Mouse (Mus musculus): ENCODE measurements around the gene Clgn. TPM values are rescaled to one million over a fixed set of nuclear protein-coding genes. Genes with fewer than 3 reads are reported as not detected.

Clgn gene
- 0.48 and 0.55 TPM in 2 replicates for polyA plus RNA-seq (2015; fragmentation: Nextera tagmentation; extraction: Ambion mirVana)

DNA sequence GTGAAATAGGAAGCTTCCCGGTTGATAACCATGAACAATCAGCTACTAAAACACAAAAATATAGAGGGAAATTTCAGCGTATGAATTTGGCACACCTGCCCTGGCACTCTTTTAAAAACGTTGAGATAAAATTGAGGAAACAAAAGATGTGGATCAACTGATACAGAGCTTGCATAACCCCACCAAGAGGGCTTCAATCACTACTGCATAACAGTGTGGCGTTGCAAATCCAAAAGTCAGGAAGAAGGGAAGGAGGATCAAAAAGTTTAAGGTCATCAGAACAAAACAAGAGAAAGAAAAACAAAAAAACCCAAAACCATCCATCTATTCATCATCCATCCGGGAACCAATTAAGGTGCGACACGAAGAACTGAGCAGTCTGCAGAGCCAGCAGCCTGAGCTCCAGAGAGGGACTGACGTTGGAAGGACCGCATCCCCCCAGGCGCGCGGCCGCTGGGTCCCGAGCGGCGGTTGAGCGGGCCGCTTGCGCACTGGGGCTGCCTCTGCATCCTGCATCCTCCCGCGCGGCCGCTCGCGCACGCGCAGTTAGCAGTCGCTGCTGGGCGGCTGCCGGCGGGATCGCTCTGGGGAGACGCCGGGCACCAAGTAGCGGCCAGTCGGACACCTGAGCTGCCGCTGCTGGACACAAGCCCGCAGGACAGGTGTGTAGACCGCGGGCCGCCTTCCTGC lies at the start of gene Clgn:
TSS of gene Clgn (plus strand) at position 552 of the 690 bp plus-strand sequence.
- no peak within 1 kb of the TSS for H3K9ac ChIP-seq
- peak within 1 kb of the TSS; percentile 36 for H3K4me3 ChIP-seq (replicated peaks)
- peak within 1 kb of the TSS; percentile 69 for H3K4me2 ChIP-seq (replicated peaks)
- H3K9me3 ChIP-seq = no peaks in the 10 kb centered on the region
- H3K27ac ChIP-seq = no peak within 1 kb of the TSS
- H3K4me1 ChIP-seq (replicated peaks) = no peaks in the 10 kb centered on the region; the same call in 1 of the 2 replicates
- WGBS = 5% methylated on average over 41 of the region's 41 CpGs
- peak; percentile 84 for ATAC-seq
- H3K27me3 ChIP-seq (replicated peaks) = peaks cover 17% of the 10 kb centered on the region
- no peaks in the 10 kb centered on the region for H3K36me3 ChIP-seq

DNA sequence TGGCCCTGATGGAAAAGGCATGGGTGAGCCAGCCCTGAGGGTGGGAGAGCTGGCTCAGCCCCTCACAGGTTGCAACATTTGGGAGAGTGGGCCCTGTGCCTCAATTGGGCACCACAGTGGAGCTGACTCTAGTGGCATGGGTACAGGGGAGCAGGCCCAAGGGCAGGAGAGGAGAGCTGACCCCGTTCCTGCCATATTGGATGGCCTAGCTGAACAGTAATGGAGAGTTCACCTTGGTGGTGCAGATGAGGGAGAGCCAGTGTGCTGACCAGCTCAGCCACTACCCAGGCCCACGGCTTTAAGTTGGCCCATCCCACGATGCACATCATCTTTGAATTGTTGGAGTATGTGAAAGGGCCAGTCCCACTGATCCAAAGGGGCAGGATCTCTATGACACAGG lies 47.6 kb upstream of the Clgn start:
- ATAC-seq = no peak
- H3K9ac ChIP-seq = no peak overlapping the region
- no peaks in the 10 kb centered on the region for H3K36me3 ChIP-seq
- no peak overlapping the region for H3K4me2 ChIP-seq (replicated peaks)
- H3K4me1 ChIP-seq (replicated peaks) = no peaks in the 10 kb centered on the region
- no peak overlapping the region for H3K4me3 ChIP-seq (replicated peaks)
- no peak overlapping the region for H3K27ac ChIP-seq
- 85% methylated on average over 3 of the region's 3 CpGs for WGBS
- no peaks in the 10 kb centered on the region for H3K27me3 ChIP-seq (replicated peaks)
- H3K9me3 ChIP-seq = no peaks in the 10 kb centered on the region

DNA sequence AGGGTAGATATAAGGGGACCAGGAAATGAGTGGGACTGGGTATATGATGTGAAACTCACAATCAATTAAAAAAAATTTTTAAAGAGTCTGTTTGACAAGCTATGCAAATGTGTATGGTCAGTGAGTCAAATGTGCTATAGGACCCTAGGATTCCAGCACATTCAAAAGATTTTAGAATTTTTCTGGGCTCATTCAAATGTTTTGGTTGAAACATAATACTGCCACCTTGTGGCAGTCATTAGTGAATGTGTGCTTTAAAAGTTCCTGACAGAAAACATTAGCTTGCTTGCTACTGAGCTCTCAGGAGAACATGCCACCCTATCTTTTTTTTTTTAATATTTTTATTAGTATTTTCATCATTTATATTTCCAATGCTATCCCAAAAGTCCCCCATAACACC lies 47.0 kb upstream of the Clgn start:
- no peaks in the 10 kb centered on the region for H3K36me3 ChIP-seq
- no peaks in the 10 kb centered on the region for H3K27me3 ChIP-seq (replicated peaks)
- no peak overlapping the region for H3K9ac ChIP-seq
- no peaks in the 10 kb centered on the region for H3K4me1 ChIP-seq (replicated peaks)
- H3K27ac ChIP-seq = no peak overlapping the region
- no peak for ATAC-seq
- H3K4me2 ChIP-seq (replicated peaks) = no peak overlapping the region
- H3K4me3 ChIP-seq (replicated peaks) = no peak overlapping the region
- H3K9me3 ChIP-seq = no peaks in the 10 kb centered on the region

DNA sequence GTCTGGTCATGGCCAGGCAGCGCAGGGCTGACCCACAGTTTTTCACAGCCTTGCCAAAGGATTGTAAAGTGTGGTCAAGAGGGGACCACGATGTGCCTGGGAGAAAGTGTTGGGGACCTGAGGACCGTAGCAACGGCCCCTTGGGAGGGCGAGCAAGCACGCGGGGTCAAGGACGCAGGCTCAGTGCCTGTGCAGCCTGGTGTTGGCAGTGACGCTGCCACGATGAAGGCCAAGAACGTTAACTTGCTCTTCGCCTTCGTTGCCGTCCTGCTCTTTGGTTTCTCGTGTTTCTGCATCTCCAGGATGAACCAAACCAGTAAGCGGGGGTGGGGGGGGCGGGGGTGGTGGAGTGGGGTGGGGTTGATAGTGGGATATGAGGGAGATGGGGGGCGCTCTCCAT lies 41.4 kb upstream of the Clgn start, which contains the start of gene Mgat4d:
TSS of gene Mgat4d (plus strand) at position 209 of the 400 bp plus-strand sequence.
- Histone ChIP-seq H3K27ac (no peak within 1 kb of the TSS), H3K4me2 (replicated peaks) (no peak within 1 kb of the TSS), H3K4me1 (replicated peaks) (no peaks in the 10 kb centered on the region), H3K27me3 (replicated peaks) (no peaks in the 10 kb centered on the region), H3K36me3 (no peaks in the 10 kb centered on the region), H3K4me3 (replicated peaks) (no peak within 1 kb of the TSS), H3K9ac (no peak within 1 kb of the TSS), H3K9me3 (no peaks in the 10 kb centered on the region)
- ATAC-seq = no peak
- WGBS = 74% methylated on average over 18 of the region's 18 CpGs

DNA sequence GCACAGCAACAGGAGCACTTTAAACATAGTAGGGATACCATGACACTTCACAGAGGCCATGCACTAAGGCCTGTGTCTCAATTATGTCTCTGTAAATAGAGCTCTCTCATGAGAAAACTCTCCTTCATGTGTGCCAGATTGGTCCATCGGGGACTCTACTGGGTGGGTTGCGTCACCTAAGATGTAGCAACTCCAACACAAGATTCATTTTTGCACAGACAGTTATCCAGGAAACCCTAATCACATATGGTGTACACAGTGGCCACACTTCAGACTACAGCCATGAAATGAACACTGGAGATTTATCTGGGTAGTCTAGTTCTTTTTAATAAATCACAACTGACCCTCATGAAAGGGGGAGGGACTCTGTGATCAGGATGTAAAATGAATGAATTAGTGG lies 38.4 kb upstream of the Clgn start:
- Histone ChIP-seq H3K4me1 (replicated peaks) (no peaks in the 10 kb centered on the region), H3K36me3 (no peaks in the 10 kb centered on the region), H3K4me3 (replicated peaks) (no peak overlapping the region), H3K4me2 (replicated peaks) (no peak overlapping the region), H3K27me3 (replicated peaks) (no peaks in the 10 kb centered on the region), H3K9ac (no peak overlapping the region), H3K9me3 (no peaks in the 10 kb centered on the region), H3K27ac (no peak overlapping the region)
- WGBS = 92% methylated on average over 2 of the region's 2 CpGs
- ATAC-seq = no peak

DNA sequence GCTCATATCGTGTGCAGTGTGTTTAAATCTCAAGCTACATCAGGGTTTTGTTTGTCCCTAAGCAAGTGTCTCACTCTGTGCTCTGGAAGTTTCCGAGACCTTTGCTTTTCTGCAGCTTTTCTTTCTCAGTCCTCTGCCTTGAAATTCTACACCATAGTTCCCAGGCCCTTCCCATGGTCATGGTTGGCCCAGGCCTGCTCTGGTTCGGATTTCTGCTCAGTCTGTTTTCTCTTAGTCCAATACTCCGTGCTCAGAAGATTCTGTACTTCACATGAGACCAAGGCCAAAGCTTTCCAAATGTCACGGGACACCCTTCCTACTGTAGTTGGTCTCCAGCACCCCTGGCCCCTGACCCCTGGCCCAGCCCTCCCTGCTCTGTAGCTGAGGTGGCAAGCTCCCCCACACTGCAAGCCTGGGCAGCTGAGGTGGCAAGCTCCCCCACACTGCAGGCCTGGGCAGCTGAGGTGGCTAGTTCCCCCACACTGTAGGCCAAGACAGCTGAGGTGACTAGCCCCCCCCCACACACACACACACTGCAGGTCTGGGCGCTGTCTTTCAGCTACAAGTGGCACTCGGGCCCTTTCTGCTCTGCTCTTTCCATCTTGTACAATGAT lies 26.4 kb upstream of the Clgn start:
- H3K27ac ChIP-seq = no peak overlapping the region
- no peaks in the 10 kb centered on the region for H3K4me1 ChIP-seq (replicated peaks)
- H3K4me2 ChIP-seq (replicated peaks) = no peak overlapping the region
- H3K9me3 ChIP-seq = no peaks in the 10 kb centered on the region
- no peaks in the 10 kb centered on the region for H3K27me3 ChIP-seq (replicated peaks)
- no peak for ATAC-seq
- no peaks in the 10 kb centered on the region for H3K36me3 ChIP-seq
- no peak overlapping the region for H3K9ac ChIP-seq
- 66% methylated on average over 7 of the region's 7 CpGs for WGBS
- no peak overlapping the region for H3K4me3 ChIP-seq (replicated peaks)

DNA sequence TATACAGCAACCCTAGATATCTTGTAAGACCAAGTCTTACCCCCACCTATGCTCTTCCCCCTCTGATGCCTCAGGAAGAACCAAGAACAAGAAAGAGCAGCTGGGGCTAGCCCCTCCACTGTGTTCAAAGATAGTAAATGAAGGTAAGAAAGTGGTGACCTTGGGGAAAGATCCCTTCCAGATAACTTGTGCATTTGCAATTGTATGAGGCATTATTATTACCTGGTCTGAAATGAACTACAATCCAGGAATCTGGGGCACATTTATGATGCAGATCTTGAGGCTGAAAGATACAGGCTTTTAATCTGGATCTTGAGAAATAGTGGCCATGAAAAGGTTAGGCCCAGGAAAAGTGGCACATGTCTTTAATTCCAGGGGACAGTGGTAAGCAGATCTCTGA lies 12.4 kb upstream of the Clgn start:
- H3K9me3 ChIP-seq = no peaks in the 10 kb centered on the region
- no peak overlapping the region for H3K4me3 ChIP-seq (replicated peaks)
- no peak overlapping the region for H3K9ac ChIP-seq
- no peak for ATAC-seq
- H3K4me2 ChIP-seq (replicated peaks) = no peak overlapping the region
- H3K27ac ChIP-seq = no peak overlapping the region
- H3K4me1 ChIP-seq (replicated peaks) = no peaks in the 10 kb centered on the region
- H3K36me3 ChIP-seq = no peaks in the 10 kb centered on the region
- no peaks in the 10 kb centered on the region for H3K27me3 ChIP-seq (replicated peaks)

DNA sequence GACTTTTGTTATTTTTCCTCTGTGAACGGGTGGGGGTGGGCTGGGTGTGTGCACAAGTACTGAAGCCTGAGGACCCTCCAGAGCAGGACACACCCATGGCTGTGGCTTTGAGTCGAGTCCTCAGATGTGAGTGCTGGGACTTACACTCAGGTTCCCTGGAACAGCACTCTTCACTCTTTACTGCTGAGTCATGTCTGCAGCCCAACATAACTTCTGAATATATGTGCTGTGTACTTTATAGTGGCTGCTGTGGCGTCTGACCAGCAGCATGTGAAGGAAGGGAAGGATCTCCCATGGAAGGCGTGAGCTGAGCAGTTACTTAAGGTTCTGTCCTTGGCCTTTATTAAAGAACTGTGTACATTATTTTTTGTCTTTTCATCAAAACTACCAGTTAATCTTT lies 9.5 kb upstream of the Clgn start:
- no peak overlapping the region for H3K4me2 ChIP-seq (replicated peaks)
- WGBS = 45% methylated on average over 4 of the region's 4 CpGs

DNA sequence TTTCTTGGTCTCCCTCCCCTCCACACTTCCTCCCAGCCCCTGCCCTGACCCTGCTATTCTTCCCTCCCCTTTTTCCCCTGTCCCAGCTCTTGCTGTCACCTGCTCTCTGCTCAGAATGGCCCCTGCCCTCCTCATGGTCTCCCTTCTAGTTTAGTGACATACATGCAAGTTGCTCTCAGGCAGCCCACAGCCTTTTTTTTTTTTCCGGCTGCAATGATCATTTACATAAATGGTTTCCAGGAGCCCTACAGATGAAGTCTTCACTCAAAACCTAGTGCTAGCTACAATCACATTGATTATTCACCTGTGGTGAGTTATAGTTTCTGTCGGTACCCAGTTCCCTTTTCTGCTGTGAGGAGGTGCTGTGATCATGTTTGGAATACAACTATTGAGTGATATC lies 8.7 kb upstream of the Clgn start:
- no peak for ATAC-seq
- H3K4me2 ChIP-seq (replicated peaks) = no peak overlapping the region
- no peak overlapping the region for H3K9ac ChIP-seq
- H3K27me3 ChIP-seq (replicated peaks) = no peaks in the 10 kb centered on the region
- H3K4me3 ChIP-seq (replicated peaks) = no peak overlapping the region
- H3K27ac ChIP-seq = no peak overlapping the region
- 83% methylated on average over 2 of the region's 2 CpGs for WGBS
- no peaks in the 10 kb centered on the region for H3K9me3 ChIP-seq
- no peaks in the 10 kb centered on the region for H3K4me1 ChIP-seq (replicated peaks)
- no peaks in the 10 kb centered on the region for H3K36me3 ChIP-seq

More for the DNA sequence above, 9.5 kb upstream of the Clgn start:
- no peak overlapping the region for H3K27ac ChIP-seq
- H3K4me3 ChIP-seq (replicated peaks) = no peak overlapping the region
- no peaks in the 10 kb centered on the region for H3K27me3 ChIP-seq (replicated peaks)
- no peaks in the 10 kb centered on the region for H3K9me3 ChIP-seq
- no peaks in the 10 kb centered on the region for H3K4me1 ChIP-seq (replicated peaks)
- no peak for ATAC-seq
- H3K36me3 ChIP-seq = no peaks in the 10 kb centered on the region
- no peak overlapping the region for H3K9ac ChIP-seq

DNA sequence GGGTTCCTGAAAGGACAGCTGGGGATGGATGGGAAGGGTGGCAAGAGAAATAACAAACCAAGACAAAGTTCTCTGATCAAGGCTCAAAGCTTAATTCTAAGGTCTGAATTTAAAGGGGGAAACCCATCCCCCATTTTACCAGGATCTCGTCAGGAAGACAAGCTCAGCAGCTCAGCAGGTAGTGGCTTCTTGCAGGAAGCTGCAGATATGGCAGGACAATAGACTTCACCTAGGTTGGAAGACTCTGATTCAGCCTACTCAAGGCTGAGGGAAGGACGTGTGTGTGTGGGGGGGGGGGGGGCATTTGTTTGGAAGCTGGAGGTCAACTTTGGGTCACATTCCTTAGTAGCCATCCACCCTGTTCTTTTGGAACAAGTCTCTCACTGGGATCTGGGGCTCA lies 6.8 kb upstream of the Clgn start:
- Histone ChIP-seq H3K27me3 (replicated peaks) (no peaks in the 10 kb centered on the region), H3K9me3 (no peaks in the 10 kb centered on the region), H3K4me1 (replicated peaks) (no peaks in the 10 kb centered on the region), H3K4me3 (replicated peaks) (no peak overlapping the region), H3K9ac (no peak overlapping the region), H3K27ac (no peak overlapping the region), H3K4me2 (replicated peaks) (no peak overlapping the region), H3K36me3 (no peaks in the 10 kb centered on the region)
- ATAC-seq = no peak
- WGBS = 15% methylated on average over 2 of the region's 2 CpGs

DNA sequence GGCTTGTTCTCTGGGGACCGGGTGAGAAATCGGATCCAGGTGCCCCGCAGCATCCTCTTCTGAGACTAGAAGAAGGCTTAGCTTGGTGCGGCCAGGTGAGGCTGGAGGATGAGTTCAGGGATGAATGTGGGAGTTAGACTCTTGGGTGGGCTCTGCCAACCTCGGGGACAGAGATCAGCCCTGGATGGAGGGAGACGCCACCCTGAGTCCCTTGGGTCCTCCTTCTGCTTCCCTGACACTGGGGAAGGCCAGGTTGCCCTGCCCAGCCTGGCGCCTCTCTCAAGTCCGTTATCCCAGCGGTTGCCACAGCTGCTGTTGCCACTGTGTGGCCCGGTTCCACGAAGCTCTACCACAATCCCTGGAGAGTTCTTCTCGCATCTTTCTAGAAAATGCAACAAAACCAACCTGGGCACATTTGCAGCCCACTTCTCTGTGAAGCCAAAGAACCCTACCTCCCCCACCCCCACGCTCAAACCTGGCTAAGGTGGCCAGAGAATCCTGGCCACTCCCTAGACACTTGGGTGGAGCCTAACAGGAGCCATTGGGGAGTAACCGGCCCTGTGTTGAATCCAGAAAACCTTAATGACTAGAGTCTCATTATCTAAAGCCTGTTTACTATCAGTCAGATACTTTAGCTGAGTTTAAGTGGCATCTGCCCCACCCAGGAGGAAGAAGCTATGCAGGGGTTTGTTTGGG lies 487 bp downstream of the Clgn start:
- Histone ChIP-seq H3K4me2 (replicated peaks) (peak overlapping the region; percentile 69), H3K36me3 (no peaks in the 10 kb centered on the region), H3K4me3 (replicated peaks) (peak overlapping the region; percentile 36), H3K27me3 (replicated peaks) (peaks cover 17% of the 10 kb centered on the region), H3K9me3 (no peaks in the 10 kb centered on the region), H3K4me1 (replicated peaks) (no peaks in the 10 kb centered on the region; the same call in 1 of the 2 replicates), H3K27ac (no peak overlapping the region), H3K9ac (no peak overlapping the region)
- 10% methylated on average over 14 of the region's 14 CpGs for WGBS
- ATAC-seq = peak; percentile 43

DNA sequence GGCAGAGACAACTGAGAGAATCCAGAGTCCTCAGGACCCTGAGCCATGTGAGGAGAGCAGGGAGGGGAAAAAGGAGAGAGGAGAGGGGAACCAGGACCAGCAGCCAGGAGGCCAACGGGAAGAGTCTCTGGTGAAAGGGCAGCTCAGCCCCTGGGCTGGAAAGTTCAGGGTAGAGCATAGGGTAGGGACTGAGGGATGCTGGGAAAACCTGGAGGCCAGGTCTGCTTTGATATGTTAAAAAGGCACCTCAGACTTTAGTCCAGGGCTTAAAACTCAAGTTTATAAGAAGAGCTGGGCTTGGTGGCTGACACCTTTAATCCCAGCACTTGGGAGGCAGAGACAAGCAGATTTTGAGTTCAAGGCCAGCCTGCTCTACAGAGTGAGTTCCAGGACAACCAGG lies 2.9 kb downstream of the Clgn start:
- no peak for ATAC-seq
- H3K4me1 ChIP-seq (replicated peaks) = no peaks in the 10 kb centered on the region; the same call in 1 of the 2 replicates
- no peaks in the 10 kb centered on the region for H3K36me3 ChIP-seq
- H3K9me3 ChIP-seq = no peaks in the 10 kb centered on the region
- H3K9ac ChIP-seq = no peak overlapping the region
- no peak overlapping the region for H3K4me3 ChIP-seq (replicated peaks)
- 81% methylated on average over 1 of the region's 1 CpGs for WGBS
- no peak overlapping the region for H3K4me2 ChIP-seq (replicated peaks)
- H3K27ac ChIP-seq = no peak overlapping the region
- peaks cover 17% of the 10 kb centered on the region for H3K27me3 ChIP-seq (replicated peaks)

Data from intestine, embryonic 15.5 days (tissue).